19 mouse cellular contexts compared by ENCODE assay signal in the genomic region with DNA sequence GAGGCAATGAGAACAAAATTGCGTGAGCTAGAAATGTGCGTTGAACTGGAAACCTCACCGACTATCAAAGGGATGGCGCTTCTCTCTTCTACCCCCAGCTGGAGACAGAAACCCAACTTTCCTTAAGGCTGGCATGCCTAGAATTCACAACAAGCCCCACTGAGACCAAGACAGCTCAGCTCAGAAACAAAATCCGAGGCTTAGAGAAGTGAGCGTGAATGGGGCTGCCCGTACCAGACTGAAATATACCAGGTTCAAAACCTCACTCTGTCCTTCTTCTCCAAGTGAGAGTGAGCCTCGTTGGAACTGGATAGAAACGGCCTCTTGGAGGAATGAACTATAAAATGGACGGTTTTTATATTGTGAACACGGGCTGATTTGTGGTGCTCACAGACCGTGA.
DNase-seq lines count a peak whose midpoint lies in the region; ATAC-seq and TF ChIP-seq lines count a peak whose summit lies in the region.
"Had no signal": no experiment of that assay in that cellular context is flagged by ENCODE, and none has a peak within 500 bp of the region (broad histone marks: within the 10 kb centered on the region; RNA-seq: fewer than 3 reads in every experiment).

No protein-coding gene starts in this region.

- no peak for DNase-seq in embryonic facial prominence, embryonic 10.5 days (ENCODE audit: low spot score)
- DNase-seq in retina, postnatal 1 day, result peak; percentile 7
- DNase-seq in retina, embryonic 14.5 days (ENCODE audit: low spot score), result no peak
- no peak for DNase-seq in adrenal gland, postnatal 36 days
- no peak for DNase-seq in heart, postnatal 10 days
- DNase-seq: heart, postnatal 36 days; kidney, postnatal 10 days; lung, adult 18-20 months; spleen, adult 18-20 months; thymus, adult 2 months had no signal

- no peaks in the 10 kb centered on the region for H3K36me3 ChIP-seq in embryonic facial prominence, embryonic 15.5 days
- no peaks in the 10 kb centered on the region for H3K36me3 ChIP-seq in embryonic facial prominence, embryonic 10.5 days (replicated peaks)
- H3K36me3 ChIP-seq in midbrain, embryonic 13.5 days, result no peaks in the 10 kb centered on the region
- H3K36me3 ChIP-seq: G1E; heart, embryonic 12.5 days; stomach, embryonic 15.5 days had no signal

- no peak overlapping the region for H3K9ac ChIP-seq in embryonic facial prominence, embryonic 15.5 days
- no peak overlapping the region for H3K9ac ChIP-seq in midbrain, embryonic 13.5 days (replicated peaks)
- H3K9ac ChIP-seq: heart, embryonic 12.5 days; stomach, embryonic 15.5 days had no signal

- H3K4me2 ChIP-seq in embryonic facial prominence, embryonic 15.5 days (replicated peaks), result no peak overlapping the region
- peak overlapping the region; percentile 30 for H3K4me2 ChIP-seq in midbrain, embryonic 13.5 days (replicated peaks)
- H3K4me2 ChIP-seq: heart, embryonic 12.5 days; stomach, embryonic 15.5 days had no signal

- no peak overlapping the region for H3K4me3 ChIP-seq in embryonic facial prominence, embryonic 15.5 days (replicated peaks)
- no peak overlapping the region for H3K4me3 ChIP-seq in embryonic facial prominence, embryonic 10.5 days
- no peak overlapping the region for H3K4me3 ChIP-seq in midbrain, embryonic 13.5 days (replicated peaks)
- no peak overlapping the region for H3K4me3 ChIP-seq in olfactory bulb, adult 2 months (ENCODE audit: insufficient read depth, low read depth, low read length)
- H3K4me3 ChIP-seq: heart, embryonic 12.5 days; stomach, embryonic 15.5 days had no signal

- no peaks in the 10 kb centered on the region for H3K9me3 ChIP-seq in embryonic facial prominence, embryonic 15.5 days (replicated peaks)
- no peaks in the 10 kb centered on the region for H3K9me3 ChIP-seq in embryonic facial prominence, embryonic 10.5 days
- no peaks in the 10 kb centered on the region for H3K9me3 ChIP-seq in midbrain, embryonic 13.5 days
- H3K9me3 ChIP-seq: G1E; stomach, embryonic 15.5 days had no signal

- no peak for TF ChIP-seq POLR2A in olfactory bulb, adult 2 months (IDR thresholded peaks at IDR 0.05; ENCODE audit: insufficient read depth, low read depth, low read length)

- intact Hi-C loops in heart, postnatal 10 days (cut with DNase I), result no loop called here

- peaks cover 9% of the 10 kb centered on the region for H3K4me1 ChIP-seq in embryonic facial prominence, embryonic 15.5 days
- H3K4me1 ChIP-seq in embryonic facial prominence, embryonic 10.5 days, result peaks cover 10% of the 10 kb centered on the region
- H3K4me1 ChIP-seq in midbrain, embryonic 13.5 days (replicated peaks), result peaks cover 33% of the 10 kb centered on the region
- peaks cover 21% of the 10 kb centered on the region for H3K4me1 ChIP-seq in olfactory bulb, adult 2 months (ENCODE audit: control insufficient read depth, insufficient read depth, low read length)

- TF ChIP-seq CTCF in olfactory bulb, adult 2 months (IDR thresholded peaks at IDR 0.05; ENCODE audit: insufficient read depth, low read depth, low read length), result no peak

- 72% methylated on average over 12 of the region's 12 CpGs for WGBS in embryonic facial prominence, embryonic 15.5 days
- WGBS in embryonic facial prominence, embryonic 10.5 days, result 92% methylated on average over 12 of the region's 12 CpGs
- WGBS in midbrain, embryonic 13.5 days, result 65% methylated on average over 12 of the region's 12 CpGs
- WGBS in olfactory bulb, adult 2 months, result 55% methylated on average over 12 of the region's 12 CpGs

- ATAC-seq in embryonic facial prominence, embryonic 15.5 days (ENCODE audit: insufficient number of reproducible peaks, low FRiP score, low TSS enrichment, low read depth), result no peak
- peak; percentile 41 for ATAC-seq in midbrain, embryonic 13.5 days
- ATAC-seq: CD4-positive, CD25-positive, alpha-beta regulatory T cell, adult 4 months; intestine, postnatal 0 days had no signal

- H3K27me3 ChIP-seq in embryonic facial prominence, embryonic 15.5 days, result no peaks in the 10 kb centered on the region
- no peaks in the 10 kb centered on the region for H3K27me3 ChIP-seq in embryonic facial prominence, embryonic 10.5 days (replicated peaks; ENCODE audit: low read depth, poor library complexity, severe bottlenecking)
- no peaks in the 10 kb centered on the region for H3K27me3 ChIP-seq in midbrain, embryonic 13.5 days
- H3K27me3 ChIP-seq: heart, embryonic 12.5 days; stomach, embryonic 15.5 days had no signal

- 0 out of 2 replicates have a peak overlapping the region, but pooled peaks have one; percentile 14 for H3K27ac ChIP-seq in embryonic facial prominence, embryonic 15.5 days (replicated peaks)
- no peak overlapping the region for H3K27ac ChIP-seq in embryonic facial prominence, embryonic 10.5 days (replicated peaks)
- peak overlapping the region; percentile 81 for H3K27ac ChIP-seq in midbrain, embryonic 13.5 days
- H3K27ac ChIP-seq in olfactory bulb, adult 2 months (ENCODE audit: insufficient read depth, low read depth, low read length), result peak overlapping the region; percentile 58
- H3K27ac ChIP-seq: macrophage; stomach, embryonic 15.5 days had no signal
